Mouse (Mus musculus) inflammation-experienced regulatory T-cells, adult 6 months (primary cell): ENCODE data around the gene Rpusd4. TPM values are rescaled to one million over a fixed set of nuclear protein-coding genes. Genes with fewer than 3 reads are reported as not detected.

Experiments used
- ATAC-seq: one replicate; pipeline ENCODE4 v1.8.0; 2017
- polyA plus RNA-seq, 3 experiments: library from polyadenylated mRNA; unstranded; fragments of 100-300 nt; shearing (Covaris generic); gene quantifications; one replicate each; pipeline ENCODE4 v1.2.1; 2017

The Rpusd4 gene
- polyA plus RNA-seq = 10 to 100 TPM; 31.2 to 40.4 (median 39.0) TPM

GRCm38 (mm10) chr9:35267146-35267975 lies at the start of gene Rpusd4, which contains the start of gene Fam118b:
Gene Rpusd4 (plus strand): TSS chr9:35267865.
Gene Fam118b (minus strand): TSS chr9:35267805.
- peak; percentile 84 for ATAC-seq

DNA sequence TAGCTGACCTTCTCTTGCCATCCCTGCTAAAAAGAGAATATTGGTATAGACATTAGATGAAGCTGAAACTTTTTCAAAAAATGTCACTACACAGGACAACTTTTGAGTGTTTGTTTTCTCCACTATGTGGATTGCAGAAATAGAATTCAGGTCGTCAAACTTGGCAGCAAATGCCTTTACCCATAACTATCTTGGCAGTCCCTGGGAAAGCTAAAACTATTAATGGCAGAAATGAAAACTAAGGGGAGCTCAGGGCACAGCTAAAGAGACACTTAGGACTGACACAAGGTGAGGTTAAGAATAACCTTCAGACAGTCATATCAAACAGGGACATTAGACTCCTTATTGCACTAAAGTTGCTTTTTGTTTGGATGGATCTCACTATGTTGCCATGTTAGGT lies 49.7 kb upstream of the Rpusd4 start:
- ATAC-seq = no peak

DNA sequence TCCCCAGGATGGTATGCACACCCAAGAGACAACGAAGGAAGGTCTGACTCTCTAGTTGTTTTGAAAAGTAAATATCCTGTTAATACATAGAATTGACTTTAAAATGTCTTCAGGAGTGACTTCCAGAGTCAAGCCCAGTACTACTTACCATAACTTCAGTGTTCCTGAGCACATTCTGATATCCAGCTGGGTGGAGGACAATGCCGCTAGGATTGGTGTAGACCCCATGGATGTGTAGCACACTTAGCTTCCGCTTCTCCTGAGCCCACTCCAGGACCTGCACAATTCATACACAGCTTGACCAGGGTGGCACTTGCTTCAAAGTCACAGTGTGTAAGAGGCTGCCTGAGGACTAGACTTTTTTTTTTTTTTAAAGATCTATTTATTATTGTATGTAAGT lies 44.2 kb upstream of the Rpusd4 start:
- ATAC-seq = no peak

- ATAC-seq = no peak
Measured at GRCm38 (mm10) chr9:35228671-35229070, 39.0 kb upstream of the Rpusd4 start.

DNA sequence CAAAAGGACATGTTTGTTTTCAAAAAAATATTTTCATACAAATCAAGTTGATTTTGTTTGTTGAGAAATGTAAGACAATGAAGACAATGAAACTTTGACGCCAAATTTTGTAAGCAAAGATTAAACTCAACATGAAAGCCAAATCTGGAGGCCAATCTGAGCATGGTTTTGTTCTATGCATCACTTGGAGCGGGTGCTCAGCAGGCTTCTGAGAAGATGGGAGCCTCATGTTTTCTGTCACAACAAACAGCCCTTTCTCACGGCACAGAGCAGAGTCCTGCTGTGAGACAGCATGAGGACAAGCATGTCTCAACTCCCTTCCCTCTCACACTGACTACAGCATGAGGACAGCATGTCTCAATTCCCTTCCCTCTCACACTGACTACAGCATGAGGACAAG lies 31.7 kb upstream of the Rpusd4 start:
- no peak for ATAC-seq

DNA sequence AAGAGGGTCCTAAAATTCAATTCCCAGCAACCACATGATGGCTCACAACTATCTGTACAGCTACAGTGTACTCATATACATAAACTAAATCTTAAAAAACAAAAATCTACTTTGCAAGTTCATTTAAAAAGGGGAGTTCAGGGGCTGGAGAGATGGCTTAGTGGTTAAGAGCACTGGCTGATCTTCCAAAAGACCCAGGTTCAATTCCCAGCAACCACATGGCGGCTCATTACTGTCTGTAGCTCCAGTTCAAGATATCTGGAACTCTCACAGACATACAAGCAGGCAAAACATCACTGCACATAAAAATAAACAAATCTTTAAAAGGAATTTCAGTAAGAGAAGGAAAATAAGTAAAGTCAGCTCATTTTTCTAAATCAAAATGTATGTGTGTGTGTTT lies 29.3 kb upstream of the Rpusd4 start:
- ATAC-seq = no peak

- ATAC-seq = no peak
Measured at GRCm38 (mm10) chr9:35238915-35239571, 28.6 kb upstream of the Rpusd4 start.

- no peak for ATAC-seq
Measured at GRCm38 (mm10) chr9:35239734-35240133, 27.9 kb upstream of the Rpusd4 start.

GRCm38 (mm10) chr9:35247405-35247804 lies 20.3 kb upstream of the Rpusd4 start:
- ATAC-seq = no peak

DNA sequence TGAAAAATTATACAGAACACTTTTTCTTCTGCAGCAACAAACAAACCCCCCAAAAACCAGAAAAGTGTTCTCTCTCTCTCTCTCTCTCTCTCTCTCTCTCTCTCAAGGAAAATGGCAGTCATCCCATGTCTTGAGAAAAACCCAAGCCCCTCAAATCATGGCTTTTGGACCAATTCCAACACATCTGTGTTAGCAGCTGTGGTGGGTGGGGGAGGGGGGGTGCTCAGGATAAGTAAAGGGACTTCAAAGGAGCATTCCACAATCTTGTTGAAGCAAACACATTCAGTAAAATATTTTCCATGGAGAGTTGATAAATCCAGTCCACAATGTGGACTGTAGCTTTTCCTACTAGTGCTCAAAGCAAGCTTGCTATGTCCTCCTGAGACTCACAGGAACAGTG lies 18.2 kb upstream of the Rpusd4 start:
- ATAC-seq = no peak

GRCm38 (mm10) chr9:35257365-35257764 lies 10.3 kb upstream of the Rpusd4 start:
- ATAC-seq = no peak

DNA sequence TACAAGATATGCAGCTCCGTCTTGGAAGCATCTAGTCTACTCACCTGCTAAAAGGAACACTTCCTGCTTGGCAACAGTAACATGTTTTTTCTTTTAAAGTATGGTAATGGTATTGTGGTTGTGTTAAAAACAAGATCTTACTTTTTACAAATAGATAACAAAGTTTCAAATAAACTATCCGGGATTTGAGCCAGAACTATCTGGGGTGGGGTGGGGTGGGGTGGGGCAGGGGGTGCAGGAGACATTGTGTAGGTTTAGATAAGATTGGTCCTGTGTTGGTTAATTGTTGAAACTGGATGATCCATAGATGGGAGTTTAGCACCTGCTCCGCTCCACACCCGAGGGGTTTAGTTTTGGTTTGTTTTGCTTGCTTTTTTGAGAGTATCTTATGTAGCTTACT lies 5.2 kb upstream of the Rpusd4 start:
- no peak for ATAC-seq

- no peak for ATAC-seq
Measured at GRCm38 (mm10) chr9:35263431-35263830, 4.2 kb upstream of the Rpusd4 start.

GRCm38 (mm10) chr9:35264509-35264908 lies 3.2 kb upstream of the Rpusd4 start:
- ATAC-seq = no peak

DNA sequence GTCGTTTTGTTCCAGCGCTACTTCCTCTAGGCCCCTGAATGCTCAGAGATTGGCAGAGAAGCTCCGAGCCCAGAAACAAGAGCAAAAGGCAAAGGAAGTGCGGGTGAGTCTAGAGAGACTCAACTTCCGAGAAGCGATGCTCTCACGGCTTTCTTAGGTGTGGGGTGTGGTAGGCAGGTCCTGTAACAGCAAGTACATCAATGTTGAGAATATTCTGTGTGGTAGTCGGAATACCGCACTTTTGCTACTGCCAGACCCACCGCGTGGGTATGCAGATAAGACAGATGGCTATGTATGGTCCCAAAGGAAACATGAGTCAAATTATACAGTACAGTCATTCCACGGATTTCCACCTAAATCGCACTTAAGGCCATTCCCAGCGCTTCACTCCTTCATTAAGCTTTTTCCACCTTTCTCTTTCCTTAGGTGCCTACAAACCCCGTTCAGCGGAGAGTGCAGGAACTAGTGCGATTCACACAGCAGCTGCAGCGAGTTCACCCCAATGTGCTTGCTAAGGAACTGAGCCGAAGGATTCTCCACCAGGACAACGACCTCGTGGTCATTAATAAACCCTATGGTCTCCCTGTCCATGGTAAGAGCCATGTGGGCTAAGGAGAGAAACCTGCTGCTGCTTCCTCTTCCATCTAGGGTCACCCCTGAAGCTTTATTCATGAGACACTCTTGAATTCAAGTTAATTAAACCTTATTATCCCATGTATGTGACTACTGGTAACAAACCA lies 481 bp downstream of the Rpusd4 start:
- peak; percentile 44 for ATAC-seq

DNA sequence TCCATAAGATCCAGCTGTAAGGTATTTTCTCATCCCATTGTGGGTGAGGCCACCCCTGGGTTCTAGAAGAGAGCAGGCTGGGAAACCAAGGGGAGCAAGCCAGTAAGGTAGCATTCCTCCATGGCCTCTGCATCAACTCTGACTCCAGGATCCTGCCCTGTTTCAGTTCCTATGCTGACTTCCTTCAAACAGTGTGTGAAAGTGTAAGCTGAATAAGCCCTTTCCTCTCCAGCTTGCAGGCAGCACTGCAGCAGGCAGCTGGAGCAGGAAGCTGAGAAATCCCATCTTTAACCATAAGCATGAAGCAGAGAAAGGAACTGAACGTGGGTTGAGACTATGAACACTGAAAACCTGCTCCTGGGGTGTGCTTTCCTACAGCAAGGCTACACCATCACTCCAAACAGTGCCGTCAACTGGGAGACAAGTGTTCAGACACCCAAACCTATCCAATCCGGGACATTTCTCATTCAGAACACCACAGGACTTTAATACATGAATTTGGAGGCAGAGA lies 10.2 kb downstream of the Rpusd4 start:
- no peak for ATAC-seq

DNA sequence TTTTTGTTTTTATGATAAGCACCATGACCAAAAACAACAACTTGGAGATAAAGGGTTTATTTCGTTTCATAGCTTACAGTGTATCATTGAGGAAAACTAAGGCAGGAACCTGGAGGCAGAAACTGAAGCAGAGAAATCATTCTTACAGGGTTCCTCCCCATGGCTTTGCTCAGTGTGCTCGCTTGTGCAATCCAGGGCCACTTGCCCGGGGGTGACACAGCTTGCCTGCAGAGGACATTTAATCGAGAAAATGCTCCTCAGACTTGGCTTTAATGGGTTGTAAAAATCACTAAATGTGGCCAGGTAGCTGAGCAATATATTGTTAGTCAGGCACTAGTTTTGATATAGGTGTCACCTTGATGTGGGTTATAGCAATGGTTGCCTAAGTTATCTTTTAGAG lies 10.8 kb downstream of the Rpusd4 start:
- no peak for ATAC-seq

GRCm38 (mm10) chr9:35282006-35282850 lies 14.6 kb downstream of the Rpusd4 start:
- ATAC-seq = peak; percentile 84

GRCm38 (mm10) chr9:35282851-35283200 lies 15.2 kb downstream of the Rpusd4 start:
- ATAC-seq = no peak

DNA sequence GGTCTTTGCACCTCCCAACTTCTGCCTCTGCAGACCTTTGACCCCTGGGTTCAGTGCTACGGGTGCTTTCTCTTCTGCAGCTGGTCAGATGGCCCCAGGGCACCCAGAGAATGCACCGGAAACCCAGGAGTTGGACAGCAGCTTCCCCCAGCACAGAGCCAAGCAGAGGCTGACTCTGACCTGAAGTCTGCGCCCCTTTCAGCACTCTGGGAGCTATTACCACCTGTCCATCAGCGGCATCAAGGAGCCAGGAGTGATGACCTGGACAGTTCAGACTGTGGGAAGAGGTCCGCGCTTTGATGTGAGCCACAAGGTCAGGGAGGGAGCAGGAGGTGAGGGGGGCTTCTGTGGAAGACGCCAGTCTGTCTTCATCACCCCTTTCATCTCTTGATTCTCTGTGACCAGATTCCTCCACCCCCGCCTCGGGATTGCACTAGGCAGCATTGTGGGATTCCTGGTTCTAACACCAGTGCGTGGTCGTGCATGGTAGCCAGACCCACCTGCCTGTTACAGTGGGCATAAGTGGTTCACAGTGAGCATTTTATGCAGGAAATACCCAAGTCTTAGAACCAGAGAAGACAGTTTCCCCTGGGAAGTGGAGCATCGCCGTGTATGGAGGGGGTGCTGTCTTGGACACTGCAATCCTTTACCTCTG lies 15.9 kb downstream of the Rpusd4 start:
- ATAC-seq = no peak

- no peak for ATAC-seq
Measured at GRCm38 (mm10) chr9:35284351-35284750, 16.7 kb downstream of the Rpusd4 start.

DNA sequence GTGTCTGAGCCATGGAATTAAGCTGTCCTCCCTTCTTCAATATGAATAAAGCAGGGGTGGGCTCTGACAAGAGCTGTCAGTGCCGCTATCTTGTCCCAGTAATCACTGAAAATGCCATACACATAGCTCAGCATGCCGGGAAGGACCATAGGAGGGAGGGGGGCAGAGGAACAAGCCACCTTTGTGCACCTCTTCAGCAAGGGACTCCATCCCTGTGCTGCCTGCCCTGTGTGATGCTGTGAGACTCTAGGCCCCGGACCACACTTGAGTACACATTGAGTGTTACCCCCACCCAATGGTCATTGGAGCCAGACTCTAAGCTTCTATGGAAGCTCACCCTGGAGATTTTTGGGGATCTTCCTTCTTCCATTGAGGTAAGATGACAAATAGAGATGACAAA lies 18.7 kb downstream of the Rpusd4 start:
- ATAC-seq = no peak
